Mouse (Mus musculus) E14TG2a.4 (cell line): Measurements from ENCODE around the gene Lcn10.

Experiments used
- CTCF ChIP-seq: conservative IDR thresholded peaks from 2 replicates; pipeline ENCODE4 v1.5.1; 2014; ENCODE audit warnings: low read length
- NANOG ChIP-seq: IDR thresholded peaks from 2 replicates; pipeline ENCODE4 v1.6.1; 2014; ENCODE audit warnings: borderline replicate concordance, low read length, mixed read lengths
- POU5F1 ChIP-seq: IDR thresholded peaks from 2 replicates; pipeline ENCODE4 v1.6.1; 2014; ENCODE audit warnings: low read length, borderline replicate concordance

DNA sequence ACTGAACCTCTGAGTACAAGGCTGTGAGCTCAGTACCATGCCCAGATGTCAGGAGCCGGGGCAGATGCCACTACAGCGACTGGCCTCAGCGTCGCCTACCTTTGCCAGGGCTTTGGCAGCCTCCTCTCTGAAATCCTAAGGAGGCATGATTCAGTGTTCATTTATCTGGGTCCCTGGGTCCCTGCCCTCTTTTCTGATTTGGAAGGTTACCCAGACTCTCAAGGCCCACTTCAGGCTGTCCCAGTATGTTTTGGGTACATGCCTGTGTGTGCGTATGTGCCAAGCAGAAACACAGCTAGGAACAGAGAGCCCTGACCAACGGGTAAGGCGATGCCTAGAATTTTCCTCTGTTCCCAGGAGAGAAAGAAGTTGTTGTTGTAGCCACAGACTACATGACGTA lies 22.2 kb upstream of the Lcn10 start:
- TF ChIP-seq CTCF (no peak), POU5F1 (no peak), NANOG (no peak)
